Mouse (Mus musculus): ENCODE measurements around the gene Elf1. TPM values are rescaled to one million over a fixed set of nuclear protein-coding genes. Genes with fewer than 3 reads are reported as not detected.
"Not testable (repeated sequence)": the region's sequence is repeated elsewhere in the genome, so short reads cannot be mapped to it uniquely, and the experiment has no call there.

The Elf1 gene
- polyA plus RNA-seq, 1 experiment: 15.4 TPM

- Histone ChIP-seq H3K27ac (ENCODE audit: insufficient read depth, low read depth, low read length) (peak overlapping the region; percentile 16), H3K27me3 (replicated peaks; ENCODE audit: control insufficient read depth, insufficient read depth, low read length) (no peaks in the 10 kb centered on the region), H3K4me1 (ENCODE audit: control insufficient read depth, insufficient read depth, low read length) (peaks cover 18% of the 10 kb centered on the region), H3K4me3 (ENCODE audit: insufficient read depth, low read depth, low read length) (no peak overlapping the region), H3K36me3 (ENCODE audit: control insufficient read depth, insufficient read depth, low read length) (no peaks in the 10 kb centered on the region)
- DNase-seq: no peak
- TF ChIP-seq POLR2A (IDR thresholded peaks at IDR 0.05; ENCODE audit: low read depth, low read length): no peak
- no peak for TF ChIP-seq CTCF (conservative IDR thresholded peaks at IDR 0.05; ENCODE audit: insufficient read depth, insufficient read length, low read depth, low read length)
- 73% methylated on average over 3 of the region's 3 CpGs for WGBS
Measured at GRCm38 (mm10) chr14:79534206-79534605, 53.2 kb downstream of the Elf1 start.

- H3K36me3 ChIP-seq (ENCODE audit: control insufficient read depth, insufficient read depth, low read length); H3K4me3 ChIP-seq (ENCODE audit: insufficient read depth, low read depth, low read length); DNase-seq; H3K27me3 ChIP-seq (replicated peaks; ENCODE audit: control insufficient read depth, insufficient read depth, low read length); H3K27ac ChIP-seq (ENCODE audit: insufficient read depth, low read depth, low read length): not testable (repeated sequence)
- H3K4me1 ChIP-seq (ENCODE audit: control insufficient read depth, insufficient read depth, low read length): peaks cover 18% of the 10 kb centered on the region
- 81% methylated on average over 4 of the region's 4 CpGs for WGBS
Measured at GRCm38 (mm10) chr14:79534656-79535055, 53.7 kb downstream of the Elf1 start.

DNA sequence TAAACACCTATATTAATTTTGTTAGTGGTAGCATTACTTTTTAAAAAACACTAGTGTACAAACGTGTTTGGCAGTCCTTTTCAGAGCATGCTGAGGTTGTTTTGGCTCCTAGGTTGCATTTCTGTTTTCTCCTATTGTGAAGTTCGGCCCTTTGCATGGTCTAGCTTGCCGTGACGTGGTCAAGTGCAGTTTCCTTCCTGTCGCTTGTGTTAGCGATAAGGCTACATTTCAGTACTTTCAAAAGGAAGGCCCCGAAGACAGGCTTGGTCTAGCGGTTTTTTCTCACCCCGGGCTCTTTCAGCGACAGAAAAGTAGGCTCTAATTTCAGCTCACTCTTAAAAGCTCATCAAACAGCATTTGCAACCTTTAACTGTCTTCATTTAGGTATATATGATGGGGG lies 54.3 kb downstream of the Elf1 start:
- H3K27ac ChIP-seq (ENCODE audit: insufficient read depth, low read depth, low read length): peak overlapping the region; percentile 62
- 30% methylated on average over 10 of the region's 10 CpGs for WGBS
- peaks cover 18% of the 10 kb centered on the region for H3K4me1 ChIP-seq (ENCODE audit: control insufficient read depth, insufficient read depth, low read length)
- no peak overlapping the region for H3K4me3 ChIP-seq (ENCODE audit: insufficient read depth, low read depth, low read length)
- H3K36me3 ChIP-seq (ENCODE audit: control insufficient read depth, insufficient read depth, low read length): no peaks in the 10 kb centered on the region
- DNase-seq: peak; percentile 69
- H3K27me3 ChIP-seq (replicated peaks; ENCODE audit: control insufficient read depth, insufficient read depth, low read length): no peaks in the 10 kb centered on the region
- TF ChIP-seq CTCF (conservative IDR thresholded peaks at IDR 0.05; ENCODE audit: insufficient read depth, insufficient read length, low read depth, low read length): no peak
- TF ChIP-seq POLR2A (IDR thresholded peaks at IDR 0.05; ENCODE audit: low read depth, low read length): no peak

- WGBS: 37% methylated on average over 5 of the region's 5 CpGs
- Histone ChIP-seq H3K4me1 (ENCODE audit: control insufficient read depth, insufficient read depth, low read length) (peaks cover 18% of the 10 kb centered on the region), H3K36me3 (ENCODE audit: control insufficient read depth, insufficient read depth, low read length) (no peaks in the 10 kb centered on the region), H3K27me3 (replicated peaks; ENCODE audit: control insufficient read depth, insufficient read depth, low read length) (no peaks in the 10 kb centered on the region), H3K4me3 (ENCODE audit: insufficient read depth, low read depth, low read length) (peak overlapping the region; percentile 35; the same call in 1 of the 2 replicates), H3K27ac (ENCODE audit: insufficient read depth, low read depth, low read length) (peak overlapping the region; percentile 82)
- TF ChIP-seq POLR2A (IDR thresholded peaks at IDR 0.05; ENCODE audit: low read depth, low read length): no peak
- peak; percentile 56 for DNase-seq
Measured at GRCm38 (mm10) chr14:79536011-79536410, 55.0 kb downstream of the Elf1 start.

GRCm38 (mm10) chr14:79536837-79537236 lies 55.8 kb downstream of the Elf1 start:
- H3K27ac ChIP-seq (ENCODE audit: insufficient read depth, low read depth, low read length): peak overlapping the region; percentile 5; the same call in 1 of the 2 replicates
- DNase-seq: no peak

DNA sequence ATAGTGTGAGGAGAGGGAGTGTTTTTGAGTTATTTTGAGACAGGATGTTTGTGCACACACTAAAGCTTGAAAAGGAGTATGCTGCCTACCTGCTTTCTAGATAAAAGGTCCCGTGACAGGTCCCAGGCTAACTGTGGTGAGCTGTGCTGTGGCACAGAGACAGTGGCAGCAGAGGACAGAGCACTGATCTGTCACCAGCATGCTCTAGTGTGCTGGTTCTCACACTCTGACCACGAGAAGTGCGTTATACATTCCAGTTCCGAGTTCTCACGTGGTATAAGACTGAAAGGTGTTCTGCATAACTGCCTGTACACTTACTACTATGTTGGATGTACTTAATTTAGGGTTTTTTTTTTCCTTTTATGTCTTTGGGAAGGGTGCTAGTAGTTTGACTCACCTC lies 56.5 kb downstream of the Elf1 start:
- H3K27ac ChIP-seq (ENCODE audit: insufficient read depth, low read depth, low read length): no peak overlapping the region
- TF ChIP-seq POLR2A (IDR thresholded peaks at IDR 0.05; ENCODE audit: low read depth, low read length): no peak
- TF ChIP-seq CTCF (conservative IDR thresholded peaks at IDR 0.05; ENCODE audit: insufficient read depth, insufficient read length, low read depth, low read length): no peak
- H3K4me1 ChIP-seq (ENCODE audit: control insufficient read depth, insufficient read depth, low read length): peaks cover 18% of the 10 kb centered on the region
- no peaks in the 10 kb centered on the region for H3K36me3 ChIP-seq (ENCODE audit: control insufficient read depth, insufficient read depth, low read length)
- 66% methylated on average over 5 of the region's 5 CpGs for whole genome bisulfite sequencing
- H3K4me3 ChIP-seq (ENCODE audit: insufficient read depth, low read depth, low read length): no peak overlapping the region
- DNase-seq: no peak
- H3K27me3 ChIP-seq (replicated peaks; ENCODE audit: control insufficient read depth, insufficient read depth, low read length): no peaks in the 10 kb centered on the region

More at GRCm38 (mm10) chr14:79536837-79537236, 55.8 kb downstream of the Elf1 start:
- no peak overlapping the region for H3K4me3 ChIP-seq (ENCODE audit: insufficient read depth, low read depth, low read length)
- no peak for TF ChIP-seq POLR2A (IDR thresholded peaks at IDR 0.05; ENCODE audit: low read depth, low read length)
- TF ChIP-seq CTCF (conservative IDR thresholded peaks at IDR 0.05; ENCODE audit: insufficient read depth, insufficient read length, low read depth, low read length): no peak
- WGBS: 48% methylated on average over 3 of the region's 3 CpGs
- H3K36me3 ChIP-seq (ENCODE audit: control insufficient read depth, insufficient read depth, low read length): no peaks in the 10 kb centered on the region
- H3K4me1 ChIP-seq (ENCODE audit: control insufficient read depth, insufficient read depth, low read length): peaks cover 18% of the 10 kb centered on the region
- no peaks in the 10 kb centered on the region for H3K27me3 ChIP-seq (replicated peaks; ENCODE audit: control insufficient read depth, insufficient read depth, low read length)

GRCm38 (mm10) chr14:79537921-79538320 lies 56.9 kb downstream of the Elf1 start:
- peaks cover 18% of the 10 kb centered on the region for H3K4me1 ChIP-seq (ENCODE audit: control insufficient read depth, insufficient read depth, low read length)
- H3K4me3 ChIP-seq (ENCODE audit: insufficient read depth, low read depth, low read length): no peak overlapping the region
- H3K27ac ChIP-seq (ENCODE audit: insufficient read depth, low read depth, low read length): no peak overlapping the region
- H3K27me3 ChIP-seq (replicated peaks; ENCODE audit: control insufficient read depth, insufficient read depth, low read length): no peaks in the 10 kb centered on the region
- DNase-seq: no peak
- TF ChIP-seq POLR2A (IDR thresholded peaks at IDR 0.05; ENCODE audit: low read depth, low read length): no peak
- no peak for TF ChIP-seq CTCF (conservative IDR thresholded peaks at IDR 0.05; ENCODE audit: insufficient read depth, insufficient read length, low read depth, low read length)
- H3K36me3 ChIP-seq (ENCODE audit: control insufficient read depth, insufficient read depth, low read length): no peaks in the 10 kb centered on the region

GRCm38 (mm10) chr14:79541606-79542005 lies 60.6 kb downstream of the Elf1 start:
- no peaks in the 10 kb centered on the region for H3K27me3 ChIP-seq (replicated peaks; ENCODE audit: control insufficient read depth, insufficient read depth, low read length)
- TF ChIP-seq POLR2A (IDR thresholded peaks at IDR 0.05; ENCODE audit: low read depth, low read length): no peak
- no peak for TF ChIP-seq CTCF (conservative IDR thresholded peaks at IDR 0.05; ENCODE audit: insufficient read depth, insufficient read length, low read depth, low read length)
- H3K36me3 ChIP-seq (ENCODE audit: control insufficient read depth, insufficient read depth, low read length): no peaks in the 10 kb centered on the region
- no peaks in the 10 kb centered on the region; the same call in 1 of the 2 replicates for H3K4me1 ChIP-seq (ENCODE audit: control insufficient read depth, insufficient read depth, low read length)
- H3K27ac ChIP-seq (ENCODE audit: insufficient read depth, low read depth, low read length): no peak overlapping the region
- H3K4me3 ChIP-seq (ENCODE audit: insufficient read depth, low read depth, low read length): no peak overlapping the region
- DNase-seq: no peak
